Mouse (Mus musculus) adrenal gland (tissue): ENCODE data around the gene Mgat2.

Source experiments
- intact Hi-C: fragments of 180-260 bp; cut with DNase I; formaldehyde crosslinking; loops from one replicate; pipeline ENCODE4 v1.15.1; 2025

The Mgat2 gene

GRCm38 (mm10) chr12:69177526-69177925 is 6.4 kb upstream of the Mgat2 start:
- intact Hi-C loops = no loop called here

- intact Hi-C loops = no loop called here
These were observed 4.6 kb upstream of the Mgat2 start for GRCm38 (mm10) chr12:69179371-69179770.

GRCm38 (mm10) chr12:69181800-69182199 is 2.2 kb upstream of the Mgat2 start:
- intact Hi-C loops = no loop called here

GRCm38 (mm10) chr12:69184342-69185295 is 662 bp downstream of the Mgat2 start:
- intact Hi-C loops = loop anchor here (5.0 kb wide), 1 partner anchor 113 kb away; the partner anchor contains the start of gene Klhdc2

GRCm38 (mm10) chr12:69185371-69185770 is 1.4 kb downstream of the Mgat2 start:
- intact Hi-C loops = loop anchor here (5.0 kb wide), 1 partner anchor 112 kb away; the partner anchor contains the start of gene Klhdc2

- intact Hi-C loops = loop anchor here (5.0 kb wide), 1 partner anchor 110 kb away; the partner anchor contains the start of gene Klhdc2
These were observed 3.0 kb downstream of the Mgat2 start for GRCm38 (mm10) chr12:69186811-69187471.

- intact Hi-C loops = no loop called here
These were observed 6.1 kb downstream of the Mgat2 start for GRCm38 (mm10) chr12:69190074-69190473.

- intact Hi-C loops = no loop called here
These were observed 6.6 kb downstream of the Mgat2 start for GRCm38 (mm10) chr12:69190522-69190921.

- intact Hi-C loops = no loop called here
These were observed 7.4 kb downstream of the Mgat2 start for GRCm38 (mm10) chr12:69191396-69191795.

GRCm38 (mm10) chr12:69192637-69193036 is 8.7 kb downstream of the Mgat2 start:
- intact Hi-C loops = no loop called here

GRCm38 (mm10) chr12:69196444-69197377 is 12.8 kb downstream of the Mgat2 start, which contains the start of gene Gm49383:
Gene Gm49383, minus strand, starts transcription at chr12:69197104.
- intact Hi-C loops = loop anchor here (5.0 kb wide), 1 partner anchor 111 kb away; no protein-coding TSS in a partner anchor

GRCm38 (mm10) chr12:69197378-69198163 is 13.6 kb downstream of the Mgat2 start:
- intact Hi-C loops = loop anchor here (5.0 kb wide), 1 partner anchor 110 kb away; no protein-coding TSS in a partner anchor

- intact Hi-C loops = loop anchor here (5.0 kb wide), 1 partner anchor 109 kb away; no protein-coding TSS in a partner anchor
These were observed 14.2 kb downstream of the Mgat2 start, which contains the start of gene Dnaaf2 for GRCm38 (mm10) chr12:69198164-69198535. Gene Dnaaf2, minus strand, starts transcription at chr12:69198429.

- intact Hi-C loops = loop anchor here (5.0 kb wide), 1 partner anchor 108 kb away; no protein-coding TSS in a partner anchor
These were observed 15.0 kb downstream of the Mgat2 start for GRCm38 (mm10) chr12:69198985-69199384.

- intact Hi-C loops = loop anchor here (10.0 kb wide), 1 partner anchor 371 kb away; no protein-coding TSS in a partner anchor
These were observed 20.3 kb downstream of the Mgat2 start, which contains the start of gene Gm49384 for GRCm38 (mm10) chr12:69204052-69204833. Gene Gm49384, minus strand, starts transcription at chr12:69204267.

GRCm38 (mm10) chr12:69207396-69207795 is 23.4 kb downstream of the Mgat2 start:
- intact Hi-C loops = loop anchor here (10.0 kb wide), 1 partner anchor 367 kb away; no protein-coding TSS in a partner anchor

- intact Hi-C loops = loop anchor here (10.0 kb wide), 1 partner anchor 367 kb away; no protein-coding TSS in a partner anchor
These were observed 24.0 kb downstream of the Mgat2 start for GRCm38 (mm10) chr12:69207926-69208325.

GRCm38 (mm10) chr12:69208520-69208919 is 24.6 kb downstream of the Mgat2 start:
- intact Hi-C loops = loop anchor here (10.0 kb wide), 1 partner anchor 366 kb away; no protein-coding TSS in a partner anchor
